ENCODE assay signal across 38 mouse cellular contexts in genomic region chr15:101084499-101084898, GRCm38 (mm10). TPM values are rescaled to one million over a fixed set of nuclear protein-coding genes. Genes with fewer than 3 reads are reported as not detected.
DNase-seq lines count a peak whose midpoint lies in the region; ATAC-seq lines count a peak whose summit lies in the region.
"Had no signal": no experiment of that assay in that cellular context is flagged by ENCODE, and none has a peak within 500 bp of the region (broad histone marks: within the 10 kb centered on the region; RNA-seq: fewer than 3 reads in every experiment).

No protein-coding gene starts in this region.

- DNase-seq in 416B (ENCODE audit: low read depth) (peak; percentile 7), A20 (ENCODE audit: low read depth, low spot score) (peak; percentile 27)
- DNase-seq in cerebellum, postnatal 36 days: no peak
- DNase-seq in kidney, postnatal 25 days: no peak
- DNase-seq: adrenal gland, postnatal 14 days; cerebellum, adult 11 months; cerebellum, adult 9-10 months; gastrocnemius, adult 2 months; gastrocnemius, postnatal 36 days; heart, adult 2 months; heart, postnatal 4 days; kidney, adult 2 months; lung, adult 2 months; lung, postnatal 14 days; retina, postnatal 1 day; right cerebral cortex, postnatal 14 days; thymus, postnatal 14 days had no signal

- peak; percentile 60 for ATAC-seq in granulocyte monocyte progenitor cell, adult 5-6 weeks (replicated peaks; ENCODE audit: poor library complexity, severe bottlenecking)
- ATAC-seq in megakaryocyte, adult 5-6 weeks (ENCODE audit: poor library complexity, severe bottlenecking): peak; percentile 91
- ATAC-seq in CD4-positive, CD25-positive, alpha-beta regulatory T cell, adult 4 months: no peak
- ATAC-seq: forebrain, embryonic 14.5 days; hindbrain, embryonic 16.5 days; midbrain, embryonic 13.5 days had no signal

RNA-seq across cellular contexts. Expression of gene Fignl2, which starts 6.1 kb away (rescaled TPM):
- total RNA-seq in granulocyte monocyte progenitor cell, adult 5-6 weeks (2014; fragmentation: Nextera tagmentation): not detected in 2 replicates
- total RNA-seq in granulocyte monocyte progenitor cell, adult 5-6 weeks (2017): not detected in 2 replicates
- 0.04 TPM in 1 of 2 replicates, not detected in the other for total RNA-seq in megakaryocyte, adult 5-6 weeks (2015)
- total RNA-seq in megakaryocyte, adult 5-6 weeks (2017): 0.07 and 0.16 TPM in 2 replicates
- polyA plus RNA-seq in CD4-positive, CD25-positive, alpha-beta regulatory T cell, adult 4 months (2017; shearing (Covaris generic)): not detected
- polyA plus RNA-seq: forebrain, embryonic 14.5 days had no signal

RNA-seq across cellular contexts. Expression of gene Ankrd33, which starts 31.1 kb away (rescaled TPM):
- not detected in 2 replicates for total RNA-seq in granulocyte monocyte progenitor cell, adult 5-6 weeks (2014; fragmentation: Nextera tagmentation)
- total RNA-seq in granulocyte monocyte progenitor cell, adult 5-6 weeks (2017): not detected in 2 replicates
- total RNA-seq in megakaryocyte, adult 5-6 weeks (2015): not detected in 2 replicates
- total RNA-seq in megakaryocyte, adult 5-6 weeks (2017): not detected in 2 replicates
- not detected for polyA plus RNA-seq in CD4-positive, CD25-positive, alpha-beta regulatory T cell, adult 4 months (2017; shearing (Covaris generic))
- total RNA-seq: adrenal gland, postnatal 14 days; gastrocnemius, adult 2 months; gastrocnemius, postnatal 36 days; heart, adult 2 months; heart, postnatal 4 days; left cerebral cortex, postnatal 10 days; monocyte, adult 5-6 weeks had no signal
- polyA plus RNA-seq: cortical plate, adult 2 months; forebrain, embryonic 14.5 days; frontal cortex, adult 2 months; heart, adult 2 months; heart, embryonic 12.5 days; heart, postnatal 0 days; hindbrain, embryonic 16.5 days; intestine, embryonic 14.5 days; kidney, adult 2 months; kidney, postnatal 0 days; large intestine, adult 2 months; limb, embryonic 14.5 days; liver, embryonic 14.5 days; midbrain, embryonic 13.5 days; neural tube, embryonic 14.5 days; small intestine, adult 2 months; stomach, embryonic 14.5 days; urinary bladder, adult 2 months had no signal

RNA-seq across cellular contexts. Expression of gene Gm47841, which starts 37.3 kb away (rescaled TPM):
- not detected in 2 replicates for total RNA-seq in granulocyte monocyte progenitor cell, adult 5-6 weeks (2014; fragmentation: Nextera tagmentation)
- total RNA-seq in granulocyte monocyte progenitor cell, adult 5-6 weeks (2017): not detected in 2 replicates
- not detected in 2 replicates for total RNA-seq in megakaryocyte, adult 5-6 weeks (2015)
- total RNA-seq in megakaryocyte, adult 5-6 weeks (2017): not detected in 2 replicates
- polyA plus RNA-seq in CD4-positive, CD25-positive, alpha-beta regulatory T cell, adult 4 months (2017; shearing (Covaris generic)): not detected
- total RNA-seq: adrenal gland, postnatal 14 days; gastrocnemius, adult 2 months; gastrocnemius, postnatal 36 days; heart, adult 2 months; monocyte, adult 5-6 weeks had no signal
- polyA plus RNA-seq: cortical plate, adult 2 months; forebrain, embryonic 14.5 days; frontal cortex, adult 2 months; heart, adult 2 months; heart, embryonic 12.5 days; heart, postnatal 0 days; hindbrain, embryonic 16.5 days; intestine, embryonic 14.5 days; kidney, adult 2 months; kidney, postnatal 0 days; large intestine, adult 2 months; liver, embryonic 14.5 days; midbrain, embryonic 13.5 days; neural tube, embryonic 14.5 days; small intestine, adult 2 months; stomach, embryonic 14.5 days had no signal

RNA-seq across cellular contexts. Expression of gene Acvrl1, which starts 43.8 kb away (rescaled TPM):
- 0.30 TPM in 1 of 2 replicates, not detected in the other for total RNA-seq in granulocyte monocyte progenitor cell, adult 5-6 weeks (2014; fragmentation: Nextera tagmentation)
- 0.73 and 2.7 TPM in 2 replicates for total RNA-seq in granulocyte monocyte progenitor cell, adult 5-6 weeks (2017)
- total RNA-seq in megakaryocyte, adult 5-6 weeks (2015): 6.9 and 8.2 TPM in 2 replicates
- total RNA-seq in megakaryocyte, adult 5-6 weeks (2017): 27.6 and 34.9 TPM in 2 replicates
- 1 to 10 TPM; 3.8 to 5.2 TPM for polyA plus RNA-seq in CD4-positive, CD25-positive, alpha-beta regulatory T cell, adult 4 months (2017; shearing (Covaris generic))

Comparison
In these comparisons a context has a peak if more than half of its experiments do, and no peak if none do; other contexts are left out.
1. DNase-seq: peak in 416B (single experiment) and A20 (single experiment); none in cerebellum, postnatal 36 days (0 of 2) and kidney, postnatal 25 days (0 of 2).